Mouse (Mus musculus): ENCODE results near the gene Olfr640. TPM values are rescaled to one million over a fixed set of nuclear protein-coding genes. Genes with fewer than 3 reads are reported as not detected.

The Olfr640 gene
- polyA plus RNA-seq, 1 experiment from 2014 or later = not detected

GRCm38 (mm10) chr7:103971782-103972181, 53.6 kb downstream of the Olfr640 start:
- 55% methylated on average over 1 of the region's 1 CpGs for WGBS
- Histone ChIP-seq H3K27ac (no peak overlapping the region), H3K4me1 (no peaks in the 10 kb centered on the region), H3K4me3 (no peak overlapping the region), H3K4me2 (no peak overlapping the region), H3K9ac (no peak overlapping the region), H3K9me3 (no peaks in the 10 kb centered on the region), H3K27me3 (no peaks in the 10 kb centered on the region), H3K36me3 (no peaks in the 10 kb centered on the region)
- ATAC-seq (ENCODE audit: borderline replicate concordance, extremely low read depth, low FRiP score, low TSS enrichment) = no peak

GRCm38 (mm10) chr7:103970852-103971251, 54.5 kb downstream of the Olfr640 start, which contains the start of gene Olfr635:
TSS of gene Olfr635 (plus strand) at chr7:103971152.
- Histone ChIP-seq H3K27ac (no peak within 1 kb of the TSS), H3K4me2 (no peak within 1 kb of the TSS), H3K9me3 (no peaks in the 10 kb centered on the region), H3K36me3 (no peaks in the 10 kb centered on the region), H3K27me3 (no peaks in the 10 kb centered on the region), H3K4me1 (no peaks in the 10 kb centered on the region), H3K4me3 (no peak within 1 kb of the TSS), H3K9ac (no peak within 1 kb of the TSS)
- ATAC-seq (ENCODE audit: borderline replicate concordance, extremely low read depth, low FRiP score, low TSS enrichment) = no peak
- 57% methylated on average over 1 of the region's 1 CpGs for WGBS

Other genes starting within 250 kb of the Olfr640 start
- not detected in 2 replicates for gene Olfr68, start 245.9 kb downstream of the Olfr640 start, polyA plus RNA-seq (2015; fragmentation: Nextera tagmentation; extraction: Ambion mirVana)
- not detected in 2 replicates for gene Olfr67, start 233.8 kb downstream of the Olfr640 start, polyA plus RNA-seq (2015; fragmentation: Nextera tagmentation; extraction: Ambion mirVana)
- 4,716 and 5,311 TPM in 2 replicates for gene Hbb-bt, start 211.6 kb downstream of the Olfr640 start, polyA plus RNA-seq (2015; fragmentation: Nextera tagmentation; extraction: Ambion mirVana)
- 14,530 and 15,290 TPM in 2 replicates for gene Hbb-bs, start 197.5 kb downstream of the Olfr640 start, polyA plus RNA-seq (2015; fragmentation: Nextera tagmentation; extraction: Ambion mirVana)
- gene Hbb-bh2, start 185.1 kb downstream of the Olfr640 start, polyA plus RNA-seq (2015; fragmentation: Nextera tagmentation; extraction: Ambion mirVana) = not detected in 2 replicates
- 8.2 and 12.5 TPM in 2 replicates for gene Hbb-bh1, start 182.4 kb downstream of the Olfr640 start, polyA plus RNA-seq (2015; fragmentation: Nextera tagmentation; extraction: Ambion mirVana)
- gene Hbb-y, start 172.4 kb downstream of the Olfr640 start, polyA plus RNA-seq (2015; fragmentation: Nextera tagmentation; extraction: Ambion mirVana) = 807 and 1,263 TPM in 2 replicates
- gene Olfr66, start 139.3 kb downstream of the Olfr640 start, polyA plus RNA-seq (2015; fragmentation: Nextera tagmentation; extraction: Ambion mirVana) = not detected in 2 replicates
- gene Olfr64, start 131.1 kb downstream of the Olfr640 start, polyA plus RNA-seq (2015; fragmentation: Nextera tagmentation; extraction: Ambion mirVana) = not detected in 2 replicates
- not detected in 2 replicates for gene Olfr65, start 122.1 kb downstream of the Olfr640 start, polyA plus RNA-seq (2015; fragmentation: Nextera tagmentation; extraction: Ambion mirVana)
- not detected in 2 replicates for gene Olfr631, start 96.7 kb downstream of the Olfr640 start, polyA plus RNA-seq (2015; fragmentation: Nextera tagmentation; extraction: Ambion mirVana)
- not detected in 2 replicates for gene Olfr632, start 91.2 kb downstream of the Olfr640 start, polyA plus RNA-seq (2015; fragmentation: Nextera tagmentation; extraction: Ambion mirVana)
- gene Olfr633, start 81.1 kb downstream of the Olfr640 start, polyA plus RNA-seq (2015; fragmentation: Nextera tagmentation; extraction: Ambion mirVana) = not detected in 2 replicates
- not detected in 2 replicates for gene Olfr635, start 54.4 kb downstream of the Olfr640 start, polyA plus RNA-seq (2015; fragmentation: Nextera tagmentation; extraction: Ambion mirVana)
- not detected in 2 replicates for gene Olfr638, start 26.8 kb downstream of the Olfr640 start, polyA plus RNA-seq (2015; fragmentation: Nextera tagmentation; extraction: Ambion mirVana)
- not detected in 2 replicates for gene Olfr639, start 8.3 kb downstream of the Olfr640 start, polyA plus RNA-seq (2015; fragmentation: Nextera tagmentation; extraction: Ambion mirVana)
- not detected in 2 replicates for gene Olfr641, start 9.9 kb upstream of the Olfr640 start, polyA plus RNA-seq (2015; fragmentation: Nextera tagmentation; extraction: Ambion mirVana)
- not detected in 2 replicates for gene Olfr642, start 27.1 kb upstream of the Olfr640 start, polyA plus RNA-seq (2015; fragmentation: Nextera tagmentation; extraction: Ambion mirVana)
- not detected in 2 replicates for gene 4930516K23Rik, start 35.9 kb upstream of the Olfr640 start, polyA plus RNA-seq (2015; fragmentation: Nextera tagmentation; extraction: Ambion mirVana)
- gene Olfr644, start 46.3 kb upstream of the Olfr640 start, polyA plus RNA-seq (2015; fragmentation: Nextera tagmentation; extraction: Ambion mirVana) = not detected in 2 replicates
- not detected in 2 replicates for gene Olfr645, start 59.9 kb upstream of the Olfr640 start, polyA plus RNA-seq (2015; fragmentation: Nextera tagmentation; extraction: Ambion mirVana)
- gene Olfr646, start 79.3 kb upstream of the Olfr640 start, polyA plus RNA-seq (2015; fragmentation: Nextera tagmentation; extraction: Ambion mirVana) = not detected in 2 replicates
- not detected in 2 replicates for gene Ubqln5, start 104.3 kb upstream of the Olfr640 start, polyA plus RNA-seq (2015; fragmentation: Nextera tagmentation; extraction: Ambion mirVana)
- gene Olfr643, start 111.8 kb upstream of the Olfr640 start, polyA plus RNA-seq (2015; fragmentation: Nextera tagmentation; extraction: Ambion mirVana) = not detected in 2 replicates
- not detected in 2 replicates for gene Ubqln3, start 117.7 kb upstream of the Olfr640 start, polyA plus RNA-seq (2015; fragmentation: Nextera tagmentation; extraction: Ambion mirVana)
- gene Ubqlnl, start 125.0 kb upstream of the Olfr640 start, polyA plus RNA-seq (2015; fragmentation: Nextera tagmentation; extraction: Ambion mirVana) = not detected in 2 replicates
- not detected in 2 replicates for gene Olfm5, start 139.3 kb upstream of the Olfr640 start, polyA plus RNA-seq (2015; fragmentation: Nextera tagmentation; extraction: Ambion mirVana)
- 0.12 and 0.20 TPM in 2 replicates for gene Olfr648, start 157.8 kb upstream of the Olfr640 start, polyA plus RNA-seq (2015; fragmentation: Nextera tagmentation; extraction: Ambion mirVana)
- not detected in 2 replicates for gene Olfr649, start 170.4 kb upstream of the Olfr640 start, polyA plus RNA-seq (2015; fragmentation: Nextera tagmentation; extraction: Ambion mirVana)
- gene Trim6, start 193.2 kb upstream of the Olfr640 start, polyA plus RNA-seq (2015; fragmentation: Nextera tagmentation; extraction: Ambion mirVana) = 0.75 and 0.98 TPM in 2 replicates
- gene Trim34a, start 218.9 kb upstream of the Olfr640 start, polyA plus RNA-seq (2015; fragmentation: Nextera tagmentation; extraction: Ambion mirVana) = 1.9 and 2.3 TPM in 2 replicates